Mouse (Mus musculus) megakaryocyte, adult 5-6 weeks (primary cell): ENCODE results near the gene Sgk1. TPM values are rescaled to one million over a fixed set of nuclear protein-coding genes. Genes with fewer than 3 reads are reported as not detected.

Source experiments
- ATAC-seq: 2 replicates; pipeline ENCODE4 v1.8.0; 2016; ENCODE audit warnings: mild to moderate bottlenecking, inconsistent platforms; ENCODE audit not compliant: poor library complexity, severe bottlenecking
- total RNA-seq, 2 experiments: library from RNA; stranded (forward) in 1 of 2; stranded (reverse) in 1 of 2; fragments of 153-499, 151-499 nt in 1 of 2; fragments of 221-1000, 200-1000 nt in 1 of 2; gene quantifications; 2 replicates each; pipeline versions ENCODE4 v1.2.3 to v1.2.4; 2015 to 2017

Sgk1 gene
- total RNA-seq, 2 experiments from 2014 or later = 31.3 to 43.9 TPM

DNA sequence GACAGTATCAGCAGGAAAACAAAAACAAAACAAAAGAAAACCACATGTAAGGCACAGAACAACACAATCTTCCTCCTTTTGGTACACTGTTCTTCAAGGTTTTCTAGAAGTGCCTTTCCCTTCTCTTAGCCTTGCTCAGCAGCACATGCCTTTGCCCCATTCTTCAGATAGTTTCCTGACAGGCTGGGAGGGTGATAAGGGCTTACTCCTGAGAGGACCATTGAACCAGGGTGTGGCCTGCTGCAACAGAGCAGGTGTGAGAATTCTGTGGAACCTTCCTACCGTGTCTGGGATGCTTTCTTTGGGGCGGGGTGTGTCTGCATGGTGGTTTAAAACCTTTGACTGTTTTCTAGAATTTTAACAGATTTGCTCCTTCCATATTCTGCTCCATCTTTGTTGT lies 79.1 kb downstream of the Sgk1 start:
- ATAC-seq = no peak

DNA sequence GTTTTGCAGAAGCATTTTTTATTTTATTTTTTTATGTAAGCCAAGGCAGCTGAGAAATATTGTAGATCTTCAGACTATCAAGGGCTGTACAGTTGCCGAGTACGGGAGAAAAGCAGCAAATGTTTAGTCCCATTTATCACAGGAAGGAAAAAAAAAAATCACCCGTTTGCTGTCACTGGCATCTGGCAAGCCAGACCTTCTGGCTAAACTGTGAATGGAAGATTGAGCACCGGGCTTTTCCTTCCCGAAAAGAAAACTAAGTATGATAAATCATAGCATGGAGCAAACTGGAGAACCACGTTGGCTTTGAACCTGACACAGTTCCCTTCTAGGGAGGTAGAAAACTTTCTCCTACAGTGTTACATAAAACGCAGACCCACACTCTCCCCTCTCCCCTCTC lies 81.0 kb downstream of the Sgk1 start:
- no peak for ATAC-seq

DNA sequence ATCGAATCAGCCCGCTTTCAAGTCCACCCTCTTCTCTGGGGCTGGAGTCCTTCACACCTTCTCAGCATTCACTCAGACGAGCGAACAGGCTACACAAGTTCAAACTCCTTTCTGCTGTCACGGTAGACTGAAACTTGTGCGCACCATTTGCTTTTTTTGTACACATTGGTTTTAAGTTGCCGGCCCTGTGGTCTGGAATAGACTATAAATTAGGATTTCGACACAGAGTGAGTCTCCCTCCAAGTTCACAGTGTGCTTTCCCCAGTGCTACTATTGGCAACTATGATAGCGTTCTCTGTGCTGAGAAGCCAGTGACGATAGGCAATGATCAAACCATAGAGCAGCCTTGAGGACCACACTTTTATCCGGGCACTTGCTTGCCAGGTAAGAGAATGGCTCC lies 91.7 kb downstream of the Sgk1 start:
- no peak for ATAC-seq

DNA sequence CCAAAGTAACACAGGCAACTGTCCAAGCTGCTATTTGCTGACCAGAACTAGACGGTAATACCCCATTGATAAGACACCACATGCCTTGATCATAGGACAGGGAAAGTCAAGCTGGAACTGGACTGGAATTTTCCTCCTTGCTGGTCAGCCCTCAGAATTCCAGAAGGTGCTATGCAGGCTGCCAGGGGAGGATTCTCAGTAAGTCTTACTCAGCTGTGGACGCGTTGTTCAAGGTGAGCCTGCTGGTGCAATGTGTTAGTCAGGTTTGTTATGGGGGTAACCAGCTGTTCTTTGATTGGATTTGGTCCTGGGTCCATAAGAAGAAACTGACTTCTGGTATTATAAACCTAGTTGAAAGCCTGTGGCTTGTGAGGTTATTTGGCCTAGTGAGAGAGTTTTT lies 92.8 kb downstream of the Sgk1 start:
- ATAC-seq = no peak

DNA sequence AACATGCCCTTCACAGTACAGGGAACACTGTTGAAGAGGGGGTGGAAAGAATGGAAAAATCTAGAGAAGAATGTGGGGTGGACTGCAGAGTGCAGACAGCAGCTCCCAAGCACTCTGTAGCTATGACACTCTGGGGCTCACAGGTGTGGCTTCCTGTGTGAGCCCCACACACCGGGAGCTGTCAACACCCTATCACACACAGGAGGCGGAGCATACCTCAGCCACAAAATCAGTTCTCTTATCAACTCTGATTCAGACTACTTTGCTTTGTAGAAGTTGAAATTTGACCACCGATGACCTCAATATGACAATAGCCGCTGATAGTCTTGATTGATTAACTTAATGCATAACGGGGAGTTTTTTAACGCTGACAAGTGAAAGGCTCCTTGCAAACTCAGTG lies 93.4 kb downstream of the Sgk1 start:
- ATAC-seq = peak; percentile 49

- ATAC-seq = peak; percentile 94
These were observed 94.3 kb downstream of the Sgk1 start for GRCm38 (mm10) chr10:21976253-21976652.

DNA sequence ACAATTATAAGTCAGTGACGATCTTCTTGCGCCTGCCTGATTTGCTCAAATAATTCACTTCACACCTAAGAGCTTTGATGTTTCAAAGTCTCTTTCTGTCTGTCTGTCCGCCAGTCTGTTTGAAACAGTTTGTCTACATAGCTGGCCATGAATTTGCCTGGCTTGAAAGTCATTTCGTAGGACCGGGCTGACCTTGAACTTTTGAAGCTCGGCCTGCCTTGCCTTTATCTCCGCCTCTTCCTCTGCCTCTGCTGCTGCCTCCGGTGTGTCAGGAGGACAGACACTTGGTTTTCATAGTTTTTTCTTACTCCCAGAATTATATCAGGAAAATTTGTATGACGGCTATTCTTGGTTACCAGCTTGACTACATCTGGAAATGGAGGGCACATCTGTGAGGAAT lies 96.4 kb downstream of the Sgk1 start:
- ATAC-seq = no peak

DNA sequence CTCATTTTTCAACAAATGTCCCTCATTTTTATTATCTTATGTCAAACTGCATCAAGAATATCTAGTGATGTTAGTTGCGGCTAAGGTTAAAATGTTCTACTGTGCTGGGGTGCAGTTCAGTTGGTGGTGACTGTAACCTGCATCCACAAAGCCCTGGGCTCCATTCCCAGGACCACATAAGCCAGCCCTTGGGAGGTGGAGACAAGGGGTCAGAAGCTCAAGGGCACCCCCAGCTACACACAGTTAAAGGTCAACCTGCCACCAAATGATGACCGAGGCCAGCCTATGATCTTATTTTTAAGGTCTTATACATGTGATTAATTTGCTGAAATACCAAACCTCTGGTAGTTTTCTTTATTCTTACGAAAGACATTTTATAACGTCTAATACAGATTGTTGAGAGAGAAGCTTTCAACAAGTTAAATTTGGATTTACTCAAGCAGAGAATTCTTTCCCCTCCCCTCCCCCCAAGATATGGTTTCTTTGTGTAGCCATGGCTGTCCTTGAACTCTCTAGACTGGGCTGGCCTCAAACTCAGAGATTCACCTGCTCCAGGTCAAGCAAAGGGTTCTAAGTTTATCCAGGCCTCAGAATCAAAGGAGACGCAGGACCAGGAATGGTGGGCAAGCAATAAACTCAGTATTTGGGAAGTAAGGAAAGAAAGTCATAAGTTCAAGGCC lies 97.4 kb downstream of the Sgk1 start:
- ATAC-seq = no peak

DNA sequence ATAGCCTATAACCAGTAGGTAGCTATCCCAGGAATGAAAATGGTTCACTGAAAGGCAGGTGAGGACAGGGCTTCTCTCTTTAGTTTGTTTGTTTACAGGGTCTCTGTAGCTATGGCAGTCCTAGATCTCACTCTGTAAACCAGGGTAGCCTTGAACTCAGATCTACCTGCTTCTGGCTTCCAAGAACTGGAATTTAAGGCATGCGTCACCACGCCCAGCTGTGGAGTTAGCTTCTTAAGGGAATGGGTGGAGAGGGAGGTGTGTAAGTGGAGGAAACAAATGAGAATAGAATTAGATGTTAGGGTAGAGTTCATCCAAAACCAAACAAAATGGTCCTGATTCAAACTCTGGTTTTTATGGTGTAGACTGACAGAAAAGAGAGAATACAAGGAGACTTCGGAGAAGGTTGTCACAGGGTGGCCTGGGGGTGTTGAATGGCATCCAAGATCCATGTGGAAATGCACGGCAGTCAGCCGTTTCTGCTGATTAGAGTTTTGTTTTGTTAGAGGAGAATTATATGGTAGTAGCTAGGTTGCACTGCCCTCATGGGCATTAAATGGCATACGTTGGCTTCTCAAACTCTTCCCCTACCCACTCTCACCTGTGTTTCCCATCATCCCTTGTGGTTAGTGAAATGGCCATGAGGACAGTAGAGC lies 98.9 kb downstream of the Sgk1 start:
- ATAC-seq = no peak

GRCm38 (mm10) chr10:21982303-21982702 lies 100.3 kb downstream of the Sgk1 start:
- ATAC-seq = no peak

DNA sequence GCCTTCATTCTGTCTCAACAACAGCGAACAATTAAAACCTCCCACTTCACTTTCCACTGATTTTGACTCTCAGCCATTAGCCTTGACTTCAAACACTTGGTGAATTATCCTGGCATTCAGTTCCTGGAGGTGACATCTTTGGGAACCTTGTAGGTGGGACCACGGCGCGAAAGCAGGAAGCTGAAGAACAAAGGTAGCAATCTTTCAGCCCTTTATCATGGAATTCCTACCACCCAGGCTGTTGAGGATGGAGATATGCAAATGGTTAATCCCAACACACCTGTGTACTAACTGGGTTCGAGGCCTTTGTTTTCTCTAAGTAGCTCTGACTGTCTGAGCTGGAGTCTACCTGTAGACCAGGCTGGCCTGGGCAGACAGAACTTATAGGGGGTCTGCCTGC lies 106.5 kb downstream of the Sgk1 start:
- no peak for ATAC-seq

GRCm38 (mm10) chr10:21991351-21991840 lies 109.4 kb downstream of the Sgk1 start:
- ATAC-seq = no peak

DNA sequence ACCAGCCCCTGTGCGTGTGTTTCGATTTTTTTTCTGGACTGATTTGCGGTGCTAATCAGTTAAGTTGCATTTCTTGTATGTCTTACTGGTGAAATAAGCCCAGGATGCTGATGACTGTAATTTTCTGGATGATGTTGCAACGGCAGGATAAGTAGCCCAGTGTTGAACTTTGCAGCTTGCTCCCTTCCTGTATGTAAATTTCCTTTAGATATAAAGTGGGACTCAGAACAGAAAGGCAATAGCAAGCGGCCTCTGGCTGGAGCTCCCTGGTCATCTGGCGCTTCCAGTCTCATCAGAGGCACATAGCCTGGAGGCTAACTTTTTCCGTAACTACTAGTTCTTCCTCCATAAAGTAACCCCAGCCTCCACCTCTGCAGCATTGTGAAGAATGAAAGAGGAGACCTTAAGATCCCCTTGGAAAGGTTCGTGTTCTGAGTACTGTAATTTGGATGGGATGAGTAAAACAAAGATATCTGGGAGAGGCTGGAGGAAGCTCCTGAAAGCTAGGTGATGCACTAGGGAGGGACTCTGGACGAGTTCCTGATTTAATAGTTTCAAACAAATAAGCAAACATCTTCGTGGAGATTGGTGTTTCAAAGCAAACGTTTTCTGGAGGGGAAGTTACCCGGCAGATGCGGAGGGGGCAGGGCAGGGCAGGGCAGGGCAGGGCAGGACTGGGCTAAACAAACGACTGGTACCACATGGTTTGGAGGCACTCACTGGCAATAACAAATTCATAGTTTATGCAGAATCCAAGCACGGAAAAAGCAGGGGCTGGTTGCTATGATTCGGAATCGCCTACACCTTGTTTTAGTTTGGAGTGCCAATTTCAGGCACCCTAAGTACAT lies 110.2 kb downstream of the Sgk1 start:
- peak; percentile 36 for ATAC-seq

DNA sequence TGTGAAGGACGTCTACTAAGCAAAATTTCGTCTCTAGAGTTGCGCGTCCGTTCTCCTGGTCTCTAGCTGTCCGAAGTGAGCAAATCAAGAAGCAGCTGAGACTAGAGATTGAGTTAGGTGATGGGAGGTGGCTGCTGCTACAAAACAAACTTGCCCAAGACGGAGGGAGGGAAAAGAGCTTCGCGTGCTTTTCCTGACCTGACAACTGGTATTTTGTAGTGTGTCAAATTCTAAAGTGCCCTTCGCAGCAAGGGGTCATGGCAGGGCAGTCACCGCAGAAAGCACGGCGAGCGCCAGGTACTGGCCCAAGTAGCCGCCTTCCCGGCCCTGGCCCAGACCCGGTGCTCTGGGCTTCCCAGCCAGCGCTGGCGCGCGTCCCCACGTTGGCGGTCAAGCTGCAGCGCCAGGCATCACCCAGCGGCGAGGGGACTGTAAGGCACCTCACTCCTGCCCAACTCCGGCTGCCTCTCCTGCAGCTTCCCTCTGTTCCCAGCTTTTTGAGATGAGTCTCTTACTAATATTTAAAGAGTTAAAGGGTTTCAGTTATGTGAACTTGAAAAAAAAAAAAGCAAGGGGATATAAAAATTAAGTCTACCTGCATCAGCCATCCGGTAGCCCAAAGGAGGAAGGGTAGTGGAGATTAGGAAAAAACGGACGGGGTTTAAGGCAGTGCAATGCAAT lies 111.0 kb downstream of the Sgk1 start:
- peak; percentile 57 for ATAC-seq

GRCm38 (mm10) chr10:21993515-21994373 lies 111.8 kb downstream of the Sgk1 start:
- peak; percentile 13 for ATAC-seq

GRCm38 (mm10) chr10:21994431-21994914 lies 112.5 kb downstream of the Sgk1 start:
- ATAC-seq = peak; percentile 73

GRCm38 (mm10) chr10:21995221-21995620 lies 113.2 kb downstream of the Sgk1 start:
- ATAC-seq = 0 out of 2 replicates have a peak, but pooled peaks have one; percentile 13

DNA sequence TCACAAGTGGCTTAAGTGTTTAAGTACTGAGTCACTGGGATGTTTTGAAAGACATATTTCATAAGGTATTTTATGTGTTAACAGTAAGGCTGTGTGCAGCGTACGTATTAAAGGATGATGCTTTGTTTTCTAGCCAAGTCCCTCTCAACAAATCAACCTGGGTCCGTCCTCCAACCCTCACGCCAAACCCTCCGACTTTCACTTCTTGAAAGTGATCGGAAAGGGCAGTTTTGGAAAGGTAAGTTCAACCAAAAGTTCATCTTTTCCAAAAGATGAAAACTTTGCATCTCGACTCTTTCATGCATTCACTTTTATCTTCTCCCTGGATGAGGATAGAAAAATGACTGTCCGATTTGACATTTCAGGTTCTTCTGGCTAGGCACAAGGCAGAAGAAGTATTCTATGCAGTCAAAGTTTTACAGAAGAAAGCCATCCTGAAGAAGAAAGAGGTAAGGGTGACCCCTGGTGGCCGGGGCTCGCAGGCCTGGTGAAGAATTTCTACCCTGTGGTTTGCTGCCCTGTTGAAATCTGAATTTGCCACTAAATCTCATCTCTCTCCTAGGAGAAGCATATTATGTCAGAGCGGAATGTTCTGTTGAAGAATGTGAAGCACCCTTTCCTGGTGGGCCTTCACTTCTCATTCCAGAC lies 113.8 kb downstream of the Sgk1 start:
- ATAC-seq = 0 out of 2 replicates have a peak, but pooled peaks have one; percentile 14
